ENCODE assay signal across 24 mouse cellular contexts in genomic region chr10:77818523-77818922, GRCm38 (mm10). TPM values are rescaled to one million over a fixed set of nuclear protein-coding genes. Genes with fewer than 3 reads are reported as not detected.
DNase-seq lines count a peak whose midpoint lies in the region; ATAC-seq and TF ChIP-seq lines count a peak whose summit lies in the region.
"Had no signal": no experiment of that assay in that cellular context is flagged by ENCODE, and none has a peak within 500 bp of the region (broad histone marks: within the 10 kb centered on the region; RNA-seq: fewer than 3 reads in every experiment).

No protein-coding gene starts in this region.

- no peaks in the 10 kb centered on the region for H3K27me3 ChIP-seq in forebrain, embryonic 10.5 days (ENCODE audit: poor library complexity, severe bottlenecking)
- H3K27me3 ChIP-seq in forebrain, embryonic 11.5 days (ENCODE audit: control insufficient read depth, insufficient read depth, low read length) = no peaks in the 10 kb centered on the region
- peaks cover 5% of the 10 kb centered on the region; the same call in 1 of the 2 replicates for H3K27me3 ChIP-seq in lung, embryonic 15.5 days
- H3K27me3 ChIP-seq in embryonic facial prominence, embryonic 13.5 days = 0 out of 2 replicates have a peak, but pooled peaks cover 3% of the 10 kb centered on the region
- H3K27me3 ChIP-seq in midbrain, postnatal 0 days (ENCODE audit: insufficient read depth, low read length) = no peaks in the 10 kb centered on the region; the same call in 1 of the 2 replicates
- H3K27me3 ChIP-seq in cerebellum, adult 2 months (ENCODE audit: control insufficient read depth, insufficient read depth, low read length) = no peaks in the 10 kb centered on the region
- H3K27me3 ChIP-seq: forebrain, embryonic 13.5 days; liver, embryonic 15.5 days had no signal

- TF ChIP-seq CTCF in midbrain, postnatal 0 days (IDR thresholded peaks at IDR 0.05) = no peak
- no peak for TF ChIP-seq CTCF in cerebellum, adult 2 months (IDR thresholded peaks at IDR 0.05; ENCODE audit: borderline replicate concordance, insufficient read depth, low read depth, low read length)

- WGBS in forebrain, embryonic 10.5 days = 92% methylated on average over 4 of the region's 4 CpGs
- WGBS in forebrain, embryonic 11.5 days = 93% methylated on average over 4 of the region's 4 CpGs
- WGBS in lung, embryonic 15.5 days = 94% methylated on average over 4 of the region's 4 CpGs
- WGBS in embryonic facial prominence, embryonic 13.5 days = 93% methylated on average over 4 of the region's 4 CpGs
- WGBS in midbrain, postnatal 0 days = 98% methylated on average over 4 of the region's 4 CpGs
- WGBS in cerebellum, adult 2 months = 98% methylated on average over 4 of the region's 4 CpGs

- peaks cover 1% of the 10 kb centered on the region; the same call in 1 of the 2 replicates for H3K9me3 ChIP-seq in forebrain, embryonic 10.5 days
- H3K9me3 ChIP-seq in forebrain, embryonic 11.5 days (ENCODE audit: control insufficient read depth, low read length) = no peaks in the 10 kb centered on the region
- H3K9me3 ChIP-seq in lung, embryonic 15.5 days = no peaks in the 10 kb centered on the region
- no peaks in the 10 kb centered on the region for H3K9me3 ChIP-seq in embryonic facial prominence, embryonic 13.5 days
- H3K9me3 ChIP-seq in midbrain, postnatal 0 days (ENCODE audit: low read length) = no peaks in the 10 kb centered on the region
- H3K9me3 ChIP-seq: forebrain, embryonic 13.5 days; heart, embryonic 10.5 days; liver, embryonic 15.5 days had no signal

- H3K9ac ChIP-seq in forebrain, embryonic 11.5 days (ENCODE audit: low read length) = no peak overlapping the region
- H3K9ac ChIP-seq in lung, embryonic 15.5 days = no peak overlapping the region
- H3K9ac ChIP-seq in embryonic facial prominence, embryonic 13.5 days = no peak overlapping the region
- H3K9ac ChIP-seq in midbrain, postnatal 0 days (replicated peaks; ENCODE audit: low read length, poor library complexity, severe bottlenecking) = no peak overlapping the region
- H3K9ac ChIP-seq: forebrain, embryonic 13.5 days; liver, embryonic 15.5 days; midbrain, embryonic 12.5 days had no signal

- TF ChIP-seq POLR2A in cerebellum, adult 2 months (IDR thresholded peaks at IDR 0.05; ENCODE audit: borderline replicate concordance, insufficient read depth, low read length) = no peak

- H3K4me1 ChIP-seq in forebrain, embryonic 10.5 days = peaks cover 11% of the 10 kb centered on the region
- no peaks in the 10 kb centered on the region for H3K4me1 ChIP-seq in forebrain, embryonic 11.5 days (replicated peaks; ENCODE audit: control insufficient read depth, insufficient read depth, low read length)
- no peaks in the 10 kb centered on the region for H3K4me1 ChIP-seq in lung, embryonic 15.5 days
- H3K4me1 ChIP-seq in embryonic facial prominence, embryonic 13.5 days = no peaks in the 10 kb centered on the region
- H3K4me1 ChIP-seq in midbrain, postnatal 0 days (ENCODE audit: insufficient read depth, low read length) = no peaks in the 10 kb centered on the region
- H3K4me1 ChIP-seq in cerebellum, adult 2 months (ENCODE audit: control insufficient read depth, insufficient read depth, low read length) = no peaks in the 10 kb centered on the region
- H3K4me1 ChIP-seq: forebrain, embryonic 13.5 days; heart, embryonic 10.5 days; liver, embryonic 15.5 days; midbrain, embryonic 12.5 days had no signal

- DNase-seq in forebrain, embryonic 10.5 days (ENCODE audit: extremely low spot score, low spot score) = no peak
- DNase-seq in forebrain, embryonic 11.5 days (ENCODE audit: low spot score) = no peak
- no peak for DNase-seq in lung, postnatal 4 days
- DNase-seq in midbrain, postnatal 0 days (ENCODE audit: low spot score) = no peak
- DNase-seq in cerebellum, adult 2 months = no peak
- no peak for DNase-seq in adipocyte (ENCODE audit: low spot score)
- DNase-seq: adrenal gland, postnatal 14 days; cerebellum, adult 18-20 months; gastrocnemius, postnatal 36 days; heart, postnatal 36 days; left cerebral cortex, postnatal 4 days; lung, postnatal 10 days; thymus, postnatal 14 days had no signal

- no peak for ATAC-seq in forebrain, embryonic 11.5 days (replicated peaks; ENCODE audit: low FRiP score)
- ATAC-seq in lung, embryonic 15.5 days (ENCODE audit: borderline replicate concordance, extremely low read depth, low FRiP score, low TSS enrichment) = 0 out of 2 replicates have a peak, but pooled peaks have one; percentile 27
- ATAC-seq in embryonic facial prominence, embryonic 13.5 days (ENCODE audit: insufficient number of reproducible peaks, insufficient read depth, low FRiP score, low TSS enrichment, low read depth) = peak; percentile 63
- peak; percentile 61 for ATAC-seq in midbrain, postnatal 0 days (ENCODE audit: low FRiP score)
- ATAC-seq: forebrain, embryonic 13.5 days; intestine, embryonic 16.5 days had no signal

- no peak overlapping the region for H3K4me3 ChIP-seq in forebrain, embryonic 10.5 days
- H3K4me3 ChIP-seq in forebrain, embryonic 11.5 days (ENCODE audit: low read depth, low read length) = no peak overlapping the region
- no peak overlapping the region for H3K4me3 ChIP-seq in lung, embryonic 15.5 days
- H3K4me3 ChIP-seq in embryonic facial prominence, embryonic 13.5 days = no peak overlapping the region
- no peak overlapping the region for H3K4me3 ChIP-seq in midbrain, postnatal 0 days (ENCODE audit: low read depth, low read length)
- H3K4me3 ChIP-seq in cerebellum, adult 2 months (replicated peaks; ENCODE audit: insufficient read depth, low read depth, low read length) = no peak overlapping the region
- H3K4me3 ChIP-seq: forebrain, embryonic 13.5 days; heart, embryonic 10.5 days; liver, embryonic 15.5 days; midbrain, embryonic 12.5 days had no signal

- H3K36me3 ChIP-seq in forebrain, embryonic 10.5 days (replicated peaks) = no peaks in the 10 kb centered on the region
- no peaks in the 10 kb centered on the region for H3K36me3 ChIP-seq in forebrain, embryonic 11.5 days (ENCODE audit: control insufficient read depth, insufficient read depth, low read length)
- no peaks in the 10 kb centered on the region for H3K36me3 ChIP-seq in lung, embryonic 15.5 days
- no peaks in the 10 kb centered on the region for H3K36me3 ChIP-seq in embryonic facial prominence, embryonic 13.5 days
- H3K36me3 ChIP-seq in midbrain, postnatal 0 days (ENCODE audit: insufficient read depth, low read length) = no peaks in the 10 kb centered on the region
- H3K36me3 ChIP-seq: heart, embryonic 10.5 days; liver, embryonic 15.5 days; midbrain, embryonic 12.5 days had no signal

- H3K27ac ChIP-seq in forebrain, embryonic 10.5 days = peak overlapping the region; percentile 25; the same call in 1 of the 2 replicates
- H3K27ac ChIP-seq in forebrain, embryonic 11.5 days (ENCODE audit: low read depth, low read length) = no peak overlapping the region
- H3K27ac ChIP-seq in lung, embryonic 15.5 days = no peak overlapping the region
- no peak overlapping the region for H3K27ac ChIP-seq in embryonic facial prominence, embryonic 13.5 days
- no peak overlapping the region for H3K27ac ChIP-seq in midbrain, postnatal 0 days (ENCODE audit: low read depth, low read length)
- H3K27ac ChIP-seq in cerebellum, adult 2 months (ENCODE audit: insufficient read depth, low read length) = no peak overlapping the region
- H3K27ac ChIP-seq: forebrain, embryonic 13.5 days; heart, embryonic 10.5 days; kidney, postnatal 0 days; liver, embryonic 15.5 days; midbrain, embryonic 12.5 days had no signal

- H3K4me2 ChIP-seq in forebrain, embryonic 11.5 days (ENCODE audit: low read depth, low read length, severe bottlenecking) = no peak overlapping the region
- H3K4me2 ChIP-seq in lung, embryonic 15.5 days = no peak overlapping the region
- no peak overlapping the region for H3K4me2 ChIP-seq in embryonic facial prominence, embryonic 13.5 days
- no peak overlapping the region for H3K4me2 ChIP-seq in midbrain, postnatal 0 days (ENCODE audit: low read depth, low read length, poor library complexity, severe bottlenecking)
- H3K4me2 ChIP-seq: forebrain, embryonic 13.5 days; liver, embryonic 15.5 days; midbrain, embryonic 12.5 days had no signal

RNA-seq across cellular contexts. Expression of gene Gm2696, which starts 4.0 kb away (rescaled TPM):
- not detected in 2 replicates for polyA plus RNA-seq in forebrain, embryonic 10.5 days (2016; fragmentation: Nextera tagmentation; extraction: Ambion mirVana)
- not detected in 2 replicates for polyA plus RNA-seq in forebrain, embryonic 11.5 days (2014; fragmentation: Nextera tagmentation; extraction: Ambion mirVana)
- polyA plus RNA-seq in lung, embryonic 15.5 days (2015; fragmentation: Nextera tagmentation; extraction: Ambion mirVana) = not detected in 2 replicates
- polyA plus RNA-seq in embryonic facial prominence, embryonic 13.5 days (2015; fragmentation: Nextera tagmentation; extraction: Ambion mirVana) = not detected in 2 replicates
- not detected in 2 replicates for total RNA-seq in midbrain, postnatal 0 days (2014; rRNA removed)
- not detected in 2 replicates for polyA plus RNA-seq in midbrain, postnatal 0 days (2015; fragmentation: Nextera tagmentation; extraction: Ambion mirVana)
- polyA plus RNA-seq in cerebellum, adult 2 months (2012; rRNA removed) = not detected in 2 replicates
- total RNA-seq: adrenal gland, postnatal 14 days; gastrocnemius, postnatal 36 days; heart, postnatal 36 days; layer of hippocampus, adult 18-20 months; left cerebral cortex, postnatal 4 days had no signal
- polyA plus RNA-seq: embryonic facial prominence, embryonic 14.5 days; forebrain, embryonic 13.5 days; heart, embryonic 10.5 days; intestine, embryonic 16.5 days; kidney, postnatal 0 days; liver, embryonic 15.5 days; midbrain, embryonic 12.5 days; neural tube, embryonic 11.5 days had no signal

RNA-seq across cellular contexts. Expression of gene Gm9507, which starts 6.9 kb away (rescaled TPM):
- polyA plus RNA-seq in forebrain, embryonic 10.5 days (2016; fragmentation: Nextera tagmentation; extraction: Ambion mirVana) = not detected in 2 replicates
- polyA plus RNA-seq in forebrain, embryonic 11.5 days (2014; fragmentation: Nextera tagmentation; extraction: Ambion mirVana) = not detected in 2 replicates
- not detected in 2 replicates for polyA plus RNA-seq in lung, embryonic 15.5 days (2015; fragmentation: Nextera tagmentation; extraction: Ambion mirVana)
- polyA plus RNA-seq in embryonic facial prominence, embryonic 13.5 days (2015; fragmentation: Nextera tagmentation; extraction: Ambion mirVana) = not detected in 2 replicates
- not detected in 2 replicates for total RNA-seq in midbrain, postnatal 0 days (2014; rRNA removed)
- polyA plus RNA-seq in midbrain, postnatal 0 days (2015; fragmentation: Nextera tagmentation; extraction: Ambion mirVana) = not detected in 2 replicates
- not detected in 2 replicates for polyA plus RNA-seq in cerebellum, adult 2 months (2012; rRNA removed)
- total RNA-seq: adrenal gland, postnatal 14 days; gastrocnemius, postnatal 36 days; heart, postnatal 36 days; layer of hippocampus, adult 18-20 months; left cerebral cortex, postnatal 4 days had no signal
- polyA plus RNA-seq: embryonic facial prominence, embryonic 14.5 days; forebrain, embryonic 13.5 days; heart, embryonic 10.5 days; intestine, embryonic 16.5 days; kidney, postnatal 0 days; liver, embryonic 15.5 days; midbrain, embryonic 12.5 days; neural tube, embryonic 11.5 days had no signal

RNA-seq across cellular contexts. Expression of gene Krtap10-4, which starts 8.4 kb away (rescaled TPM):
- not detected in 2 replicates for polyA plus RNA-seq in forebrain, embryonic 10.5 days (2016; fragmentation: Nextera tagmentation; extraction: Ambion mirVana)
- polyA plus RNA-seq in forebrain, embryonic 11.5 days (2014; fragmentation: Nextera tagmentation; extraction: Ambion mirVana) = not detected in 2 replicates
- polyA plus RNA-seq in lung, embryonic 15.5 days (2015; fragmentation: Nextera tagmentation; extraction: Ambion mirVana) = not detected in 2 replicates
- polyA plus RNA-seq in embryonic facial prominence, embryonic 13.5 days (2015; fragmentation: Nextera tagmentation; extraction: Ambion mirVana) = not detected in 2 replicates
- total RNA-seq in midbrain, postnatal 0 days (2014; rRNA removed) = 0.27 TPM in 1 of 2 replicates, not detected in the other
- not detected in 2 replicates for polyA plus RNA-seq in midbrain, postnatal 0 days (2015; fragmentation: Nextera tagmentation; extraction: Ambion mirVana)
- polyA plus RNA-seq in cerebellum, adult 2 months (2012; rRNA removed) = not detected in 2 replicates
- total RNA-seq: adrenal gland, postnatal 14 days; gastrocnemius, postnatal 36 days; heart, postnatal 36 days; layer of hippocampus, adult 18-20 months; left cerebral cortex, postnatal 4 days had no signal
- polyA plus RNA-seq: embryonic facial prominence, embryonic 14.5 days; forebrain, embryonic 13.5 days; heart, embryonic 10.5 days; intestine, embryonic 16.5 days; kidney, postnatal 0 days; liver, embryonic 15.5 days; midbrain, embryonic 12.5 days; neural tube, embryonic 11.5 days had no signal

RNA-seq across cellular contexts. Expression of gene Krtap10-10, which starts 17.2 kb away (rescaled TPM):
- not detected in 2 replicates for polyA plus RNA-seq in forebrain, embryonic 10.5 days (2016; fragmentation: Nextera tagmentation; extraction: Ambion mirVana)
- polyA plus RNA-seq in forebrain, embryonic 11.5 days (2014; fragmentation: Nextera tagmentation; extraction: Ambion mirVana) = not detected in 2 replicates
- polyA plus RNA-seq in lung, embryonic 15.5 days (2015; fragmentation: Nextera tagmentation; extraction: Ambion mirVana) = not detected in 2 replicates
- not detected in 2 replicates for polyA plus RNA-seq in embryonic facial prominence, embryonic 13.5 days (2015; fragmentation: Nextera tagmentation; extraction: Ambion mirVana)
- total RNA-seq in midbrain, postnatal 0 days (2014; rRNA removed) = not detected in 2 replicates
- not detected in 2 replicates for polyA plus RNA-seq in midbrain, postnatal 0 days (2015; fragmentation: Nextera tagmentation; extraction: Ambion mirVana)
- not detected in 2 replicates for polyA plus RNA-seq in cerebellum, adult 2 months (2012; rRNA removed)
- total RNA-seq: adrenal gland, postnatal 14 days; gastrocnemius, postnatal 36 days; heart, postnatal 36 days; layer of hippocampus, adult 18-20 months; left cerebral cortex, postnatal 4 days had no signal
- polyA plus RNA-seq: embryonic facial prominence, embryonic 14.5 days; forebrain, embryonic 13.5 days; heart, embryonic 10.5 days; intestine, embryonic 16.5 days; kidney, postnatal 0 days; liver, embryonic 15.5 days; midbrain, embryonic 12.5 days; neural tube, embryonic 11.5 days had no signal

RNA-seq across cellular contexts. Expression of gene Gm19668, which starts 19.6 kb away (rescaled TPM):
- polyA plus RNA-seq in forebrain, embryonic 10.5 days (2016; fragmentation: Nextera tagmentation; extraction: Ambion mirVana) = not detected in 2 replicates
- polyA plus RNA-seq in forebrain, embryonic 11.5 days (2014; fragmentation: Nextera tagmentation; extraction: Ambion mirVana) = not detected in 2 replicates
- polyA plus RNA-seq in lung, embryonic 15.5 days (2015; fragmentation: Nextera tagmentation; extraction: Ambion mirVana) = not detected in 2 replicates
- polyA plus RNA-seq in embryonic facial prominence, embryonic 13.5 days (2015; fragmentation: Nextera tagmentation; extraction: Ambion mirVana) = not detected in 2 replicates
- total RNA-seq in midbrain, postnatal 0 days (2014; rRNA removed) = not detected in 2 replicates
- not detected in 2 replicates for polyA plus RNA-seq in midbrain, postnatal 0 days (2015; fragmentation: Nextera tagmentation; extraction: Ambion mirVana)
- polyA plus RNA-seq in cerebellum, adult 2 months (2012; rRNA removed) = not detected in 2 replicates
- total RNA-seq: adrenal gland, postnatal 14 days; gastrocnemius, postnatal 36 days; heart, postnatal 36 days; layer of hippocampus, adult 18-20 months; left cerebral cortex, postnatal 4 days had no signal
- polyA plus RNA-seq: embryonic facial prominence, embryonic 14.5 days; forebrain, embryonic 13.5 days; heart, embryonic 10.5 days; intestine, embryonic 16.5 days; kidney, postnatal 0 days; liver, embryonic 15.5 days; midbrain, embryonic 12.5 days; neural tube, embryonic 11.5 days had no signal
